Mouse (Mus musculus) kidney, adult 9 months (tissue): ENCODE results near the gene Tspan10.
A peak's percentile ranks its signal among the peaks of the same experiment; 100 is the strongest.

Experiments used
- DNase-seq: peaks from one replicate; pipeline ENCODE4 v3.0.0; 2022

Tspan10 gene

DNA sequence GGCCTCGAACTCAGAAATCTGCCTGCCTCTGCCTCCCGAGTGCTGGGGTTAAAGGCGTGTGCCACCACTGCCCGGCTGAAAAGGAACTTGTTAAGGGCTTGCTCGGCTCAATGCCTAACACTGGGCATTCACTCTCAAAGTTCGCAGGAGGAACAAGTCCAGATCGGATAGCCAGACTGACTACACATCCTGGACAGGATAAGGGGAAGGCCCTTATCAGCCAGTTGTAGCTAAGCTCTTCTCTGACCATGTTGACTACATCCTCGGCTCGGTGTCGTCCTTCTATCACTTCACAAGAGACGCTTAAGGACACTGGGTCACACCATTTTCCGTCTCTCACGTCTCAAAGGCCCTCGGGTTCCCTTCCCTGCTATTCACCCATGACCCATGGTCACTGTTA lies 14.9 kb downstream of the Tspan10 start:
- no peak for DNase-seq

DNA sequence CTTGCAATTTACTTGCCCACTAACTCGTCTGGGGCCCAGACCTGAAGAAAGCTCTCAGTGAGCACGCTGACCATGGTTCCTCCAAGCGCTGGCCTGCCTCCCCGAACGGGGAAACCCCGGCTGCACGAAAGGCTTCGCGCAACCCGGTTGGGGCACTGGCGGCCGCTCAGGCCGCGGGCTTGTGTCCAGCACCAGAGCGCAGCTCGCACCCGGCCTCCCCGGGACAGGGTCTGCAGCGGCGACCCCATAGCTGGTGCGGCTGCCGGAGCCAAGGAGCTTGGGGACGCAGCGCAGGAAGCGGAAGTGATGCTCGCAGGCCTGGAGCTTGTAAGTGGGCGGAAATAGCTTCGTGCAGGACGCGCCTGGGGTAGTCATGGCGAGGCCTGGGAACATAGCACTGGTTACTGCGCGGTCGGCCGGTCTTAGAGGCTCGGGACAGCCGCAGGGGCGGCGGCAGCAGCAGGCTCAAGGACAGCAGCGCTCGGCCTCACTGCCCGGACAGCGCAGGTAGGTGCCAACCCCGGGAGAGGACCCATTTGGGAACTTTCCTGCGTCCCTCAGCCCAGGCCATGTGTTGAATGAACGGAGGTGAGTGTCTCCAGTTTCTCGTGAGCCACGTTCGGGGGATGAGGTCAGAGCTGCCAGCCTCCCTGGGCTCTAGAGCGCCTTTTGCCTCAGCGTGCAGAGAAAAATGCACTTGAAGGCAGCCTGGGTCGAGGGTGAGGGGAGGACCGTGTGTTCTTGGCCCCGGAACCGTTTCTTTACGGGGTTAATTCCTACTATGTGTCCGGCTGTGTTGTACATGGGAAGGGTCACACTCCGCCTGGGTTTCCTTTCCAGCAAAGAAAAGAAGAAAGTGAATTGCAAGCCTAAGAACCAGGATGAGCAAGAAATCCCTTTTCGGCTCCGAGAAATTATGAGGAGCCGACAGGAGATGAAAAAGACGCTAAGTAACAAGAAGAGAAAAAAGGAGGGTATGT lies 15.6 kb downstream of the Tspan10 start, which contains the start of the genes Oxld1 and Ccdc137:
Oxld1 (minus strand) TSS at position 297 of the 980 bp plus-strand sequence.
Ccdc137 (plus strand) TSS at position 344 of the 980 bp plus-strand sequence.
- peak; percentile 75 for DNase-seq

DNA sequence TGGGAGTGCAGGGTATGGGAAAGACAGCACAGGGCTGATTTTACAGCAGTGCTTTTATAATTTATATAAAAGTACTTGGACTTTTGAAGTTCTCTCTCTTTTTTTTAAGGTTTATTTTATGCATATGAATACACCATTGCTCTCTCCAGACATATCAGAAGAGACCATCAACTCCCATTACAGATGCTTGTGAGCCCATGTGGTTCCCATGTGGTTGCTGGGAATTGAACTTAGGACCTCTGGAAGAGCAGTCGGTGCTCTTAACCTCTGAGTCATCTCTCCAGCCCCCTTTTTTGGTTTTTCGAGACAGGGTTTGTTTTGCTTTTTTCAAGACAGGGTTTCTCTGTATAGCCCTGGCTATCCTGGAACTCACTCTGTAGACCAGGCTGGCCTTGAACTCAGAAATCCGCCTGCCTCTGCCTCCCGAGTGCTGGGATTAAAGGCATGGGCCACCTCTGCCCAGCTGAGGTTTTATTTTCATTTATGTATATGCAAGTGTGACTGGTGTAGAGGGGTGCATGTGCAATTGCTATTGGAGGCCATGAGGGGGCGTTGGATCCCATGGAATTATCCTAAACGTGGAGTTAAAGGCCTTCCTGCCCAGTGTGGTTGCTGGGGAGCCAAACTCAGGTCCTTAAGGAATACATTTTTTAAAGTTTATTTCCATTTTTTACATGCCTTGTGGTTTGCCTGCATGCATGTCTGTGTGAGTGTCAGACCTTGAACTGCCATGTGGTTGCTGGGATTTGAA lies 16.6 kb downstream of the Tspan10 start:
- DNase-seq, result no peak

DNA sequence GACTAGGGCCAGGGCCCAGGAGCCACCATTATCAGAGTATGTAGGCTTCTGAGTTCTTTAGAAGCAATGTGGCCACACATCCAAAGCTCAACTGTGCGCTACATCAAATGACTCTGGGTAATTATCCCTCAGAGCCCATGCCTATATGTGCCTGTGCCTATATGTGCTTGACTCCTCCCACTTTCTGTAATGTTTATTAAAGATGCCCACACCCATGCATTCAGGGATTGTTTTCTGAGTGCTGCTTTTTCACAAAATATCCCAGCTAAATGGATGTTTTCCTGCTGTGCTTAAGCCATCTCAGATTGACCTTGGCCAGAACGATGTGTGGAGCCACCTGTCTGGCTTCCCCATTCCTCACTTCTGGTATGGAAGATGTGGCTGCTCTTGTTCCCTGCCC lies 21.1 kb downstream of the Tspan10 start:
- no peak for DNase-seq

DNA sequence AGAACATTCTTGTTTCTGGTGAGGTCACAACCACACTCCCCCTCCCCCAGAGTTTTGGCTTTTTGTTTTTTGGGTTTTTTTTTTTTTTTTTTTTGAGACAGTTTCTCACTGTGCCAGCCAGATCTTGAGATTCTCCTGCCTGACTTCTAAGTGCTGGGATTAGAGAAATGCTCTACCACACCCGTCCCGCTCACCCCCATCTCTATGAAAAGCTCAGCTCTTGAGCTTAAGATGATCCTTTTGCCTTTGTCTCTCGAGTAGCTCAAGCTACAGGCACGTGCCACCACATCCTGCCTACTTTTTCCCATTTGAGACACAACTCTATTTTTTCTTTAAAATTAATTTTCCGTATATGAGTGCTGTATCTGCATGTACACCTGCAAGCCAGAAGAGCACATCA lies 21.9 kb downstream of the Tspan10 start:
- no peak for DNase-seq

DNA sequence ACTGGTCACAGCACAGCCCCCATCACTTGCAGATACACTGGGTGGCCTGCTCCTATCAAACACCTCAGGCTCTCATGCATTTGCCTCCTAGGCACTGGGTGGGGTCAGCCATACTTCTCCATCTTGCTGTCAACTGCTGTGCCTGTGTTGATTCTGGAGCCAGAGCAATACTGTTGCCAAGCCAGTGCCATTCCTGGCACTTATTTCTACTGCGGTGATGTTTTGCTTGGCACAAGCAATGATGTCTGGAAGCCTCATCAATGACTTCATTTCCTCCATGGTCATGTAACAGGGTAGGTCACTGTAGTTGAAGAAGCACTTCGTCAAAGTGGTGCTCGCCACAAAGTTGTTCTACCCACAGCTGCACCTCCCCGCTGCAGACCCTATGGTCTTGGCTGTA lies 23.1 kb downstream of the Tspan10 start:
- DNase-seq, result no peak

DNA sequence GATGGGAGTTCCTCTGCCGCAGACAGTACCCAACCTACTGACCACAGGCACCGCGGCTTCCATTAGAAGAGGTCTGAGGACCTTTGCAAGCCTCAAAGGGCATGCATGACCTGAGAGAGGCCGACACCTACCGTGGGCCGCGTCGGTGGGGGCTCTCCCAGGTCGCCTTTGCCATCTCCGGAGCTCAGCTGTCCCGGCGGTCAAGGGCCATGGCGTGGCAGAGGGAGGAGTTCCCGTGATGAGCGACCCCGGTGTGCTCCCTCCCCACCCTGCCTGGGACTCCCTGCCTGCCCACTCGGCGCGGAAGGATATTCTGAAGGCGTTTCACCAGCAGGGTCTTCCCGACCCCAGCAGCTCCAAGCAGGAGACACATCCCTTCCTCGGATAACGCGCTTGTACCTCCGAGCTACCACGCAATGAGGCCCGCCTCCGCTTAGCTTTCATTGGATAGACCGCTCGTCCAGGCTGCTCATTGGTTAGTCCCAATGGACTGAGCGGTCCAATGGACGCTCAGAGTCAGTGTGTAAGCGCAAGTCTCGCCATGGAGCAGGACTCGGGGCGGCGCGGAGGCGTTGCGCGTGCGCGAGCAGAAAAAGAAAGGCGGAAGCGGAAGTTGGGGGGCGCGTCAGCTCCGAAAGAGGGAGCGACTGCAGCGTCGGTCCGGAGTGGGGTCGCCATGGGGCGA lies 24.7 kb downstream of the Tspan10 start, which contains the start of gene Arl16:
Arl16 (minus strand) TSS at position 557 of the 685 bp plus-strand sequence.
- peak; percentile 96 for DNase-seq

DNA sequence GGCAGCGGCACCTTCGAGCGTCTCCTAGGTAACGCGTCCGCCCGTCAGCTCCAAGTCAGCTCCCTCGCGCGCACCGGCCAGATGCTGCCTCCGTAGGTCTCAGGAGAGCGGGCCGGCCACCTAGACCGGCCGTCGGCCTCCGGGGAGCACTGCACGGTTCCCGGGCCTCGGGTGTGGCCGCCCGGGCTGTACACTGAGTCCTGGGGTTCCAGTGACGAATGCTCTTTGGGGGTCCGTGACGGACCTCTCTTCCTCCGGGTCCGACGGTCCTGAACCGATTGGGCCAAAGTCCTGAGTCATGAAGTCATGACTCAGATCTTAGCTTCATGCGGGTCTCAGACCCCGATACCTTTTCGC lies 25.3 kb downstream of the Tspan10 start:
- peak; percentile 33 for DNase-seq

DNA sequence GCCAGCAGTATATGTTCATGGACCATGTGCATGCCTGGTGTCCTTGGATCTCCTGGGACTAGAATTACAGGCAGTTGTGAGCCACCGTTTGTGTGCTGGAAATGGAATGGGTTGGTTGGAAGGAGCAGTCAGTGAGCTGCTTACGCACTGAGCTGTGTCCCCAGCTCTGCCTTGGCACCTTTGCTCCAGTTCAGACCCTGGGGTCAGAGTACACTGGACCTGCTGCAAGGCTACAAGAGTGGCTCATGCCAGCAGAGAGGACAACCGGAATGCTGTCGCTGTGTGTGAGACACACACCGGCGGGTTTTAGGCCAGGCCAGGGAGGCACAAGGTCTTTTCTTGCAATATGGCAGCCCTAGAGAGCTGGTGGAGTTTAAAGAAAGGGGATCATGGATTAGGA lies 29.6 kb downstream of the Tspan10 start:
- peak; percentile 84 for DNase-seq

DNA sequence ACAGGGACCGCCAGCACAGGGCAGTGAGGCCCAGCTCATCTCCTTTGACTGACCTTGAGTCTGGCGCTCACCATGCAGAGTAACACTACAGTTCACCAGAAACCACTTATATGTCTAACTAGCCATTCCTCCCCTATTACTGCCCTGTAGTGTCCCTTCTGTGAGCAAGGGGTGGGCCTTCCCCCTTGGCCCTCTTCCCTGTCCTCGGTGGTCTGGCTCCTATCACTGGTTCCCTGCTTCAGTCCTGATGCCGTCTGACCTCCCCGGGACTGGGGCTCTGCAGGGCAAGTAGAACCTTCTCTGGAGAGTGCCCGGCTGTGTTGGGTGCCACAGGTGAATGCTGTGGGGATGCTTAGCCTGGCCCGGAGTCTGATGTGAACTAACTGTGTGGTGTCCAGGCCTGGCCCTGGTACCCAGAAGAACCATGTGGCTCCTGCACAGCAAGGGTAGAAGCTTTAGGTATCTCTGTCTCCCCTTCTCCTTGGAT lies 41.0 kb downstream of the Tspan10 start:
- no peak for DNase-seq

DNA sequence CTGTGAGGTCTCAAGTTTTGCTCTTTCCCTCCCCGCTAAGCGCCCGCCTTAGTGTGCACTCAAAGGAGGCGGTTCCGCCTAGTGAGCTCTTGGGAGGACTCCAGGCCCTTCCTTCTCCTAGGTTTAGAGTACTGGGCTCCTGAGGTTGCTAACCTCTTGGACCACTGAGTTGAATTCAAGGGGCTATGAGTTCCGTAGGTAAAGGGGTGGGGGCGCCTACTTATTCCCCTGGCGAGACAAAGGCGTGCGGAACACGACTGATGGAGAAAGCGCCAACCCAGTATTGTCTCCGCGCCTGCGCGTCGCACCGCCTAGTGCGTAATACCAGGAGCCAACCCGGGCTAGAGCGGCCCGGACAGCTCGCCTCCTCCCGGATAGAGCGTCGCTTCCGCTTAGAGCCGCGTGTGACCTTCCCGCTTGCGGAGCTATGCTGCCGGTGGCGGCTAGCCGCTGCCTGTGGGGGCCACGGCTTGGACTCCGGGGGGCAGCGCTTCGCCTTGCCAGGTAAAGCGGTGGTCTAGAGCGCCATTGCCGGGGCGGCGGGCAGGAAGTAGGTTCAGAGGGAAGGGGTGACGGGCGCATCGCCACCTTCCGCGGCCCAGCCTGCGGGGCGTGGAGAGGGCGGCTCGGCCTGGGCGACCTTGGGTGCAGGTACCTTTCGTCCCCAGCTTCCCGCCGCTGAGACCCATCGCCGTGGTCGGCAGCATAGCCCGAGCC lies 42.0 kb downstream of the Tspan10 start, which contains the start of gene Mrpl12:
Mrpl12 (plus strand) TSS at position 349 of the 717 bp plus-strand sequence.
- peak; percentile 92 for DNase-seq

DNA sequence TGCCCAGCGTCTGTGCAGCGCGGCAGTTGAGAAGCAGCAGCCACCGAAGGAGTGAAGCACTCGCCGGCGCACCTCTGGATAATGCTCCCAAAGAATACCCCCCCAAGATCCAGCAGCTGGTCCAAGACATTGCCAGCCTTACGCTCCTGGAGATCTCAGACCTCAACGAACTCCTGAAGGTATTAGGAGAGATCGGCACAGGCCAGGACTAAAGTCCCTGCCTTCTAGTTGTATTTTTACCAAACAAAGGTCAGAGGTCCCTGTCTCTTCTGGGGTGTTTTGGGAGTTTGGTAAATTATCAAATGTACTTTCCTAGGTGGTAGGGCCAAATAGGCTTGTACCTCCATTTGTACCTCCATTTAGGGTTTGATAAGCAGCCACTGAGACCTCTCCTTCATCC lies 42.8 kb downstream of the Tspan10 start:
- DNase-seq, result peak; percentile 90

DNA sequence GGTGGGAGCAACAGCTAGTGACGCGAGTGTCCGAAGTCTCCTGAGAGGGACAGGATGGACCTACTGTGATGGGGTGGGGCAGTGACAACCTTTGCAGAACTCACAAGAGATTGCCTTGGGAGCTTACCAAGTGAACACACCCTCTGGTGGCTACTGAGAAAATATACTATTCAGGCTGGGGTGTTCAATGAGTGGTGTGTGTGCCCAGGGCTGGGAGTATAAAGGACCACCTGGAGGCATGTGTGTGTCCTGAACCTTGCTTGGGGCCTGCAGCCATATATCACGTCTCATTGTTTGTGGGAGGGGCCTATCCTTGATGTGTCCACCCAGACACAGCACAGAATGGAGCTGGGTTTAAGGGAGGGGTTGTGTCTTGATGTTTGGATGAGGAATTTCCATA lies 46.1 kb downstream of the Tspan10 start:
- no peak for DNase-seq

DNA sequence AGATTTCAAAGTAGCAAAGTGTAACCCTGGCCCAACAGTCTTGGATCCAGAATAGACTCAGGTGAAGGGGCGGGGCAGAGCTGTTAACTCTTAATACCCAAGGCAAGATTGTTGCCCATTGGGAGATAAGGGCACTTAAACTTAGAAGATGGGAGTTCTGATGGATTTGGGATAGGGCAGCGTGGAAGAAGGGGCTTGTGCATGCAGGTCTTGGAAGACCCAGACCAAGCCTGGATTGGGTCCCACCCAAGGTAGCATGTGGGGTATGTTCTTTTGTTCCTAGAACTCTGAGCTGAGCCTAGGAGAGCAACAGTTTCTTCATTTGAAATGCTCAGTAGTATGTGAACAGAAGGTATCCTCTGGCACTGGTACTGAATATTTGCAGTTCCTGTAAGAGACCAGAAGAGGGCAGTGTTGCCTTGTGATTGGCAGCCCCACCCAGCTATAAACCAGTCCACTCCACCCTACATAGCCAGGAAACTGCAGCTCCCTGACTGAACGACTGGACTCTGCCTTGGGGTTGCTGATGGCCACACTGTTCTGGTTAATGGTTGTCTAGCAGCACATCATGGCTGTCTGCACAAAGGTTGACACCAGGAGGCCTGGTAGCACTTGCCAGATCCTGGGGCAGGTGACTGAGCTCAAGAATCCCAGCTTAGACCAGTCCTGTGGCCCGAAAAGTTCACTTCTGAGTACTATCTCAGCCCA lies 46.8 kb downstream of the Tspan10 start:
- DNase-seq, result peak; percentile 97

DNA sequence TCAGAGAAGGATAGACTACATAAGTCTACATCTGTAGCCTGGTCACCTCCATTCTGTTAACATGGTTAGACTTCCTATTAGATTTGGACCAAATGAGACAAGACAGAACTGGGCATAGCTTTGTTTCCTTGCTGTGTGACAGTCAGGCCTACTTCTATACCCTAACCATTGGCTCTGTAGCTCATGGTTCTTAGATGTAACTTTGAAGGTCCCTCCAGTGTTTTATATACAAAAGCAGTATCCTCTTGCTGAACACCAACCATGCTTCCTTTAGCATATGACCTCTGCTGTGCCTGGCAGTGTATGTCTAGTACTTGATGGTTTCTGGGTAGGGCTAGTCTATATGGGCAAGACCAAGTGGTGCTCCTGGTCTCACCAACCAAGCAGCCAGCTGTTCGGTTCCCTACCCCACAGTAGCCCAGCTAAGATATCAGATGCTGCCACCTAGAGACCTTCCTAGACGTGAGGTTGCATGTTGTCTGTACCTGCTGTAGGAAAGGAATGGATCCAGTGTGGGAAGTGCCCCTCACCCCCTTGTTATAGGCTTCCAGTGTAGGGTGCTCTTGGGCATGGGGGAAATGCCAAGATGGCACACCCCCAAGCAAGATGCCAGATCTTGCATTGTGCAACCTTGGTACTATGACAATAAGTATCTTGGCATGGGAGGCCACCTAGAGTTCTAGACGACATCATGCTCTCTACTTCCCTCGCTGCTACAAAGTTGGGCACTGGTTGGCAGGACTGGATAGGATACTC lies 48.0 kb downstream of the Tspan10 start:
- DNase-seq, result no peak

DNA sequence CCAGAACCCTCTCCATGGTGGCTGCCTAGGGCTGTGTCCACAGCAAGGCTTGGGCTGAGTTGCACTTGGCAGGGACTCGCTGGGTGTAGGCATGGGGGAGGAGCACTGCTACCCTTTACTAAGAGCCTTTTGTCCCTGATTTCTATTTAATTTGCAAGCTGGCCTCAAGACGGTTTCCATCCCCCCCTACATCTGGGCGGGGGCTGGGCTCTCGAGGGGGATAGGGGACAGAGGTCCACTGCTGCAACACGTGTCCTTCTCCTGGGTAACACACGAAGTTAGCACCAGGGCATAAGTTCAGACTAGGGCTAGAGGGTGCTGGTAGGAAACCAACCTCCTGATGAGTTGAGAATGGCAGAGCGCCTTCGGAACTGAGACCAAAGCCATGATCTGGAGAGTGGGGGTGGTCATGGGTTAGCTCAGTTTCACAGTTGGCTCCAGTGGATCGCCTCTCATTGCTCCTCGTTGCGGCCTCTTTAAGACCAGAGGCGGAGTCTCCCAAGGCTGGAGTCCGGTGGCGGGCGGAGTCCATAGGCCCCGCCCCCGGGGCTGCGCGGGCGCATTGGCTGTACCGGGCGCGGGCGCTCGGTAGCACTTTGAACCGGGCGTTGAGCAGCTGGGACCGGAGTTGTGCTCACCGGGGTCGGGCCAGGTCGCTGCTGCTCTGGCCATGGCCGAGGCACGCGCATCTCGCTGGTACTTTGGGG lies 49.0 kb downstream of the Tspan10 start, which contains the start of gene Slc25a10:
Slc25a10 (plus strand) TSS at position 524 of the 707 bp plus-strand sequence.
- peak; percentile 97 for DNase-seq

DNA sequence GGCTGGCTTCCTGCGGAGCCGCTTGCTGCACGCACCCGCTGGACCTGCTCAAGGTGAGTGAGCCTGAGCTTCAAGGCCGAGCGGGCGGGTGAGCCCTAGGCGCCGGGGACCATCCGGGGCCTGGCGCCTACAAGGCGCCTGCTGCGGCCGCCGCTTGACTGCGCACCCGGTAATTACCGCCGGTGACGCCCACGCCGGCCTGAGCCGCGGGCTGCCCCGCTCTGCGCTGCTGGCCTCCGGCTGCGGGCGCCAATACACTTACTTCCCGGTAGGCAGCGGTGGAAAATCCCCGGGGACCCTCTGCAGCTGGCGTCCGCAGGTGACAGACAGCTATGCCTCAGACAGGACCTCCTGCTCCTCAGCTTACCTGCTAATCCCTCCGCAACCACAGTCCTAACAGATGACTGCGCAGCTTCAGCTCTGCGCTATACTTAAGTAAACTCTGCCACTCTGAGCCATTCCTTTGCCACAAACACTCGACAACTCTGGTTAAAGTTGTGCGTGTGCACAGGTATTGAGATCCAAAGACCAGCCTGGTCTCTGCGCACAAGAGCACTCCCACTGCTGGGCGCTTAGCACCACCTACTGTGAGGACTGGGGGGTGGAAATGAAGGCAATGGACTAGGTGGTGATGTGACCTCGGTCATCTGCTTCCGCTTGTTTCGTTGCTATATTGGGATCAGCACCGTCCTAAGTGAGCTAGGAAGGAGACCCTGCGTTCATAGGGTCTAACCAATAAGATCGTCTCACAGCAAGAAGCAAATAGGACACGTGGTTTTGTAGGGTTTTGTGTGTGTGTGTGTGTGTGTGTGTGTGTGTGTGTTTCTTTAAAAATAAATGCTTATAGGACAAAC lies 49.8 kb downstream of the Tspan10 start:
- DNase-seq, result peak; percentile 79

DNA sequence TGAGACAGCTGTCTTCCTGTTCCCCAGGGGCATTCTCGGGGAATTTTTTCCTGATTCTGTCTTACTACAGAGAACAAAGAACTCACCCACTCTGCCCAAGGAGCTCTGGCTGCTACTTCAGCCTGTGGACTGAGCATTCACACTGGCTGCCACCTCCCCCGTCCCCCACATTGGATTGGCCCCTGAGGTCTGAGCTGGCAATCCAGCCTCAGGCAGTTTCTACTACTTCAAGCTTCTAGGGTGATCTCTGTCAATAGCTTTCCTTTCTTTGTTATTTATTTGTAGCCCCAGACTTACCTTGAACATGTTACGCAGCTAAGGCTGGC lies 50.4 kb downstream of the Tspan10 start:
- no peak for DNase-seq

DNA sequence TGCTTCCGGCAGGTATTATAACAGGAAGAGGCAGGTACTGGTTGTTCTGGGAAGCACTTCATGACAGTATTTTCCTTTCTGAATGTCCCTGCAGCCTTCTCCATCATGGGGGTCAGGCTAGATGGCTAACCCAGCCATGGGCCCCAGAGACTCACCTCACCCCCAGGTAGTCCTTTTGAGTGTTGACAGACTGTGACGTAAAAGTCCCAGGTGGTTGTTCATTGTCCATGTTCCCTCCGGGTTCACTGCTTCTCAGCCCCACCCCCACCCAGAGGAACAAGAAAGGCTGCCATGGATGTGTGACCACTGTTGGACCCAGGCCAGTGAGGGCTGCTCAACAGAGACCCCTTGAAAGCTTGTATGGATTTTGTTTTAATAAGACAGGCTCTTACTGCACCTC lies 50.9 kb downstream of the Tspan10 start:
- DNase-seq, result peak; percentile 62
